Mouse (Mus musculus): ENCODE measurements around the gene Amer2. TPM values are rescaled to one million over a fixed set of nuclear protein-coding genes. Genes with fewer than 3 reads are reported as not detected.

Gene Amer2
- polyA plus RNA-seq, 1 experiment from 2014 or later, result 1.1 TPM

DNA sequence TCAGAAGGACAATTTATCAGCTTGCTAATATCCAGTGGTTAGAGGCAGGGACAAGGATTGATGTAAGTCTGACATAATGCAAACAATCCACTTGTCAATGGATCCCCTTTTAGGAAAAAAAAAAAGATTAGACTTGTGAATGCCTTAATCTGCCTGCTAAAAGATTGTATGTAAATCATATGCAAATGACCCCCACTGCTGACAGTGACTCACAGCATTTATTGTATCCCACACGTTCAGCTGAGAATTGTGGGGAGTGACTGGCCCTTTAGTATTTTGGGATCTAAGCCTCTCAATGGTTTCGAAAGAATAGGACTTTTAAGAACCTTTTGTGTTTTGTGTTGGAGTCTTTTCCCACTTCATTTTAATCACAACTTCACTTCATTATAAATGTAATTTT lies 30.2 kb downstream of the Amer2 start:
- no peaks in the 10 kb centered on the region for H3K9me3 ChIP-seq (ENCODE audit: control insufficient read depth, low read length)
- ATAC-seq (ENCODE audit: low read depth) (no peak), DNase-seq (ENCODE audit: low spot score) (no peak)
- H3K27ac ChIP-seq (replicated peaks; ENCODE audit: low read depth, low read length), result no peak overlapping the region
- H3K9ac ChIP-seq (ENCODE audit: low read depth, low read length), result no peak overlapping the region
- no peaks in the 10 kb centered on the region for H3K36me3 ChIP-seq (ENCODE audit: control insufficient read depth, insufficient read depth, low read length)
- peaks cover 5% of the 10 kb centered on the region; the same call in 1 of the 2 replicates for H3K4me1 ChIP-seq (ENCODE audit: control insufficient read depth, insufficient read depth, low read length)
- H3K4me2 ChIP-seq (ENCODE audit: low read depth, low read length), result no peak overlapping the region
- H3K4me3 ChIP-seq (ENCODE audit: low read depth, low read length), result no peak overlapping the region
- WGBS, result 84% methylated on average over 2 of the region's 2 CpGs
- H3K27me3 ChIP-seq (replicated peaks; ENCODE audit: control insufficient read depth, insufficient read depth, low read length), result no peaks in the 10 kb centered on the region

DNA sequence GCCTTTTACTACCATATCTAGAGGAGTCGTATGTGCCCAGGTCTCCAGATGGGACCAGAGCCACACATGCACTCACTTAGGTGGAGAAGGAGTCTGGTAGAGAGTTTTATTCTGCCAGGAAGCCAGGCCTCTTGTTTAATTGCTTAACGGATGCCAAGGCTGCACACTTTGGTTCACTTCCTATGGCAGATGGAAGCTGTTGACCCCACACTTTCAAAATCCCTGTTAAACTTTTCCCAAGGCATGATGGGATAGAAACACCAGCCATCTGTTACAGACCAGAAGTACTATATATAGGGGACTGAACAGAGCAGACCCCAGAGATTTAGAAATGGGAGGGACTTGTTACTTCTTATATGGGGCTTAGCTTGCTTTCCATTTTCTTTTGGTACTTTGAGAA lies 32.8 kb downstream of the Amer2 start:
- Histone ChIP-seq H3K27ac (replicated peaks; ENCODE audit: low read depth, low read length) (no peak overlapping the region), H3K4me3 (ENCODE audit: low read depth, low read length) (no peak overlapping the region), H3K4me1 (ENCODE audit: control insufficient read depth, insufficient read depth, low read length) (peaks cover 17% of the 10 kb centered on the region), H3K4me2 (ENCODE audit: low read depth, low read length) (no peak overlapping the region), H3K9me3 (ENCODE audit: control insufficient read depth, low read length) (no peaks in the 10 kb centered on the region), H3K27me3 (replicated peaks; ENCODE audit: control insufficient read depth, insufficient read depth, low read length) (no peaks in the 10 kb centered on the region), H3K36me3 (ENCODE audit: control insufficient read depth, insufficient read depth, low read length) (no peaks in the 10 kb centered on the region), H3K9ac (ENCODE audit: low read depth, low read length) (no peak overlapping the region)
- WGBS, result 60% methylated on average over 2 of the region's 2 CpGs
- DNase-seq (ENCODE audit: low spot score), result no peak
- no peak for ATAC-seq (ENCODE audit: low read depth)

DNA sequence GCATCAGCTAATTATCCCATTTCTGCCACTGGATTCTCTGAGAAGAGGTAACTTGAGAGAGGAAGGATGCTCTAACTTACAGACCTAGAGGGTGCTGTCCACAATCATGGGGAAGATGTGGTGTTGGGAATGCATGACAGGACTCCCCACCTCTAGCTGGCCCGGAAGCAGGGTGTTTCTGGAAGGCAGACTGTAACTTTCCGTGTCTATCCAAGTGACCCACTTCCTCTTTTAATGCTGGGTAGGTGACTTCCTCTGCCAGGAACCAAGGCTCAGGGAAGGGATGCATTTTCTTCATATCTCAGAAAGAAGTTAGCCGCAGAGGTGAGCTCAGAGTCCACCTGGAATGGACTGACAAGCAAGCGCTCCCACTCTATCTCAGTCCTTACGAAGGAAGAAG lies 33.5 kb downstream of the Amer2 start:
- Histone ChIP-seq H3K36me3 (ENCODE audit: control insufficient read depth, insufficient read depth, low read length) (no peaks in the 10 kb centered on the region), H3K4me3 (ENCODE audit: low read depth, low read length) (no peak overlapping the region), H3K4me2 (ENCODE audit: low read depth, low read length) (no peak overlapping the region), H3K27me3 (replicated peaks; ENCODE audit: control insufficient read depth, insufficient read depth, low read length) (no peaks in the 10 kb centered on the region), H3K27ac (replicated peaks; ENCODE audit: low read depth, low read length) (no peak overlapping the region), H3K9me3 (ENCODE audit: control insufficient read depth, low read length) (no peaks in the 10 kb centered on the region), H3K4me1 (ENCODE audit: control insufficient read depth, insufficient read depth, low read length) (peaks cover 17% of the 10 kb centered on the region), H3K9ac (ENCODE audit: low read depth, low read length) (no peak overlapping the region)
- WGBS, result 93% methylated on average over 5 of the region's 5 CpGs
- DNase-seq (ENCODE audit: low spot score) (no peak), ATAC-seq (ENCODE audit: low read depth) (no peak)

DNA sequence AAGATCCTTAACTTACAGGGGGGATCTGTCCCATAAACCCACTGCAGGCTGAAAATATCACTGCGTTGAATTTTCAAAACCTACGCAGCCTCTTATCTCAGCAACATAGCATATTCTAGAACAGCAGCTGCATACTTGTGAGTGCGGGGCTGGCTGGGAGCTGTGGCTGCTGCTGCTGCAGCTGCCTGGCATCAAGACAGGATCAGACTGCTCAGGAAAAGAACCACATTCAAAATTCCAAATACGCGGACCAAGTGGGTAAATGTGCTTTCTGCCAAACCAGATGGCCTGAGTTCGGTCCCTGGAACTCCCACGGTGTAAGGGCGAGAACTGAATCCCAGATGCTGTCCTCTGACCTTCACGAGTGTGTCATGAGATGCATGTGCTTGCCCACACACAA lies 34.3 kb downstream of the Amer2 start:
- no peaks in the 10 kb centered on the region for H3K9me3 ChIP-seq (ENCODE audit: control insufficient read depth, low read length)
- ATAC-seq (ENCODE audit: low read depth) (no peak), DNase-seq (ENCODE audit: low spot score) (peak; percentile 61)
- WGBS, result 47% methylated on average over 9 of the region's 9 CpGs
- H3K4me2 ChIP-seq (ENCODE audit: low read depth, low read length), result no peak overlapping the region
- H3K9ac ChIP-seq (ENCODE audit: low read depth, low read length), result no peak overlapping the region
- no peak overlapping the region for H3K27ac ChIP-seq (replicated peaks; ENCODE audit: low read depth, low read length)
- H3K27me3 ChIP-seq (replicated peaks; ENCODE audit: control insufficient read depth, insufficient read depth, low read length), result no peaks in the 10 kb centered on the region
- H3K4me3 ChIP-seq (ENCODE audit: low read depth, low read length), result no peak overlapping the region
- peaks cover 17% of the 10 kb centered on the region for H3K4me1 ChIP-seq (ENCODE audit: control insufficient read depth, insufficient read depth, low read length)
- H3K36me3 ChIP-seq (ENCODE audit: control insufficient read depth, insufficient read depth, low read length), result no peaks in the 10 kb centered on the region

DNA sequence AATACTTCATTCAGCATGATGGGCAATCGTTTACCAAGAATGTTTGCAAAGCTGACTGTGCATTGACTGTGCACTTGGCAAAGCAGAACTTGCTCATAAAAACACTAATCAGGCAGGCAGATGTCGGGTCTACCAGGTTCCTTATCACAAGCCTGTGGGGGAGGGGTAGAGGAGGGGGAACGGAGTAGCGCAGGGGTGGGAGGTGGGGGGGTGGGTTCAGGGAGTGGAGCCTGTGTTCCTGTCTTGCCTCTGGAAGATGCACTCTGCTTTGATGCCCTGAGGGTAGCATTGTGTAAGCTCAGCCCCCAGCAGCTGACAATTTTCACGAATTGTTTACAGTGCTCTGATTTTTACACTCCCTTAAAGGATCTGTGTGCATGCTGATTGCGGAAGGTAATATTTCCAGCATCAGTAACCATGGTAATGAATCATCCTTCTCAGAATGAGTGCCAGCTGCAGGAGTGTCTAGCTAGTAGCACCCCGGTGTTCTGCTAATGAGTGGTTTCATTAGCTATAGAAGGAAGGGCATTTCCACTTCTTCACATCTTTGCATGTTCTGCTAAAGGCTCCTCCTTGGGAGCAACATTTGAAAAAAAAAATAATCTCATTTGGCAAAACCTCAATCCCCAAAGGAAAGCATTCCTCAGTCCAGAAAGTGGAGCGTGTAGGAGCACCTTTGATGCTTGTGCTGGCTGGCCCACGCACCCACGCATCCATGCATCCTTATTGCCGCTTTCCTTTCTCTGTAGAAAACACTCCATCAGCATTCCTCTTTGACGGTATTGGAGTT lies 36.8 kb downstream of the Amer2 start:
- H3K9me3 ChIP-seq (ENCODE audit: control insufficient read depth, low read length), result no peaks in the 10 kb centered on the region
- H3K27me3 ChIP-seq (replicated peaks; ENCODE audit: control insufficient read depth, insufficient read depth, low read length), result no peaks in the 10 kb centered on the region
- H3K9ac ChIP-seq (ENCODE audit: low read depth, low read length), result no peak overlapping the region
- 15% methylated on average over 12 of the region's 12 CpGs for WGBS
- H3K27ac ChIP-seq (replicated peaks; ENCODE audit: low read depth, low read length), result no peak overlapping the region
- ATAC-seq (ENCODE audit: low read depth) (peak; percentile 73; the same call in 1 of the 2 replicates), DNase-seq (ENCODE audit: low spot score) (peak; percentile 61)
- peaks cover 24% of the 10 kb centered on the region for H3K4me1 ChIP-seq (ENCODE audit: control insufficient read depth, insufficient read depth, low read length)
- no peak overlapping the region for H3K4me3 ChIP-seq (ENCODE audit: low read depth, low read length)
- no peaks in the 10 kb centered on the region for H3K36me3 ChIP-seq (ENCODE audit: control insufficient read depth, insufficient read depth, low read length)
- peak overlapping the region; percentile 16 for H3K4me2 ChIP-seq (ENCODE audit: low read depth, low read length)

DNA sequence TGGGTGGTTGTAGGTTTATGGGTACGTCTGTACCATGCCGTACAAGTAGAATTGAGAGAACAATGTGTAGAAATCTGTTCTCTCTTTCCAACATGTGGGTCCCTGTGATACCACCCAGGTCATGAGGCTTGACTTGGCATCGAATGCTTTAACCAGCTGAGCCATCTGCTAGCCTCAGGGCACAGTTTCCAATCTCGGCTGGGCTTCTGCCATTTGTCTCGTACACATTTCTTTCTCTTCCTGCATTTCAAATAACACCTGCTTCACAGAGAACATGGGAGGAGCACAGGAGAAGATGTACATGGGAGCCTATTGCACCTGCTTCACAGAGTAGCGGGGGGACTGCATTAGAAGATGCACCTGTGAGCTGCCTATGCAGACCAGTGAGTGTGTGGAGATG lies 38.2 kb downstream of the Amer2 start:
- ATAC-seq (ENCODE audit: low read depth), result no peak
- no peak overlapping the region for H3K4me2 ChIP-seq (ENCODE audit: low read depth, low read length)
- DNase-seq (ENCODE audit: low spot score), result no peak

DNA sequence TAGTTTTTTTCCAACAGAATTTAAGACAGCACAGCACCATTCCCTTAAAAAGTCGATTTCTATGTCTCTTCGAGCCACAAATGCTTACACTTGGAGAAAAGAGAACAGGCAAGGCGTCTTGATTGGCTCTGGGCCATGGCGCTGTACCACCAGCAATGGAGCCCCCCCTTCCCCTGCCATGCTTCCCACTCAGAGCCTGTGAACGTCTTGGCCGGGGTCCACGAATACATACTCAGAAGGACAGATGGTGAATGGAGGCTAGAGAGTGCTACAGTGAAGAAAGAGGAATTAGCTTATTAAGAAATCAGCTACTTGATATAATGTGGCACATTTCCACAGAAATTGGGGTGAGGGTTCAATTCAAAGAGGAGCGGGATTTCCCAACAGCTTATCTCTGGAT lies 41.6 kb downstream of the Amer2 start:
- WGBS, result 44% methylated on average over 8 of the region's 8 CpGs
- DNase-seq (ENCODE audit: low spot score), result peak; percentile 91
- H3K27ac ChIP-seq (replicated peaks; ENCODE audit: low read depth, low read length), result peak overlapping the region; percentile 59
- H3K4me3 ChIP-seq (ENCODE audit: low read depth, low read length), result no peak overlapping the region
- no peaks in the 10 kb centered on the region for H3K36me3 ChIP-seq (ENCODE audit: control insufficient read depth, insufficient read depth, low read length)
- H3K9me3 ChIP-seq (ENCODE audit: control insufficient read depth, low read length), result no peaks in the 10 kb centered on the region
- H3K4me2 ChIP-seq (ENCODE audit: low read depth, low read length), result peak overlapping the region; percentile 13; the same call in 1 of the 2 replicates
- H3K27me3 ChIP-seq (replicated peaks; ENCODE audit: control insufficient read depth, insufficient read depth, low read length), result no peaks in the 10 kb centered on the region
- ATAC-seq (ENCODE audit: low read depth), result peak; percentile 63; the same call in 1 of the 2 replicates
- no peak overlapping the region for H3K9ac ChIP-seq (ENCODE audit: low read depth, low read length)
- peaks cover 16% of the 10 kb centered on the region for H3K4me1 ChIP-seq (ENCODE audit: control insufficient read depth, insufficient read depth, low read length)

More for the DNA sequence above, 38.2 kb downstream of the Amer2 start:
- Histone ChIP-seq H3K9me3 (ENCODE audit: control insufficient read depth, low read length) (no peaks in the 10 kb centered on the region), H3K4me3 (ENCODE audit: low read depth, low read length) (no peak overlapping the region), H3K27ac (replicated peaks; ENCODE audit: low read depth, low read length) (no peak overlapping the region), H3K27me3 (replicated peaks; ENCODE audit: control insufficient read depth, insufficient read depth, low read length) (no peaks in the 10 kb centered on the region), H3K4me1 (ENCODE audit: control insufficient read depth, insufficient read depth, low read length) (peaks cover 27% of the 10 kb centered on the region), H3K36me3 (ENCODE audit: control insufficient read depth, insufficient read depth, low read length) (no peaks in the 10 kb centered on the region), H3K9ac (ENCODE audit: low read depth, low read length) (no peak overlapping the region)
- WGBS, result 74% methylated on average over 6 of the region's 6 CpGs

DNA sequence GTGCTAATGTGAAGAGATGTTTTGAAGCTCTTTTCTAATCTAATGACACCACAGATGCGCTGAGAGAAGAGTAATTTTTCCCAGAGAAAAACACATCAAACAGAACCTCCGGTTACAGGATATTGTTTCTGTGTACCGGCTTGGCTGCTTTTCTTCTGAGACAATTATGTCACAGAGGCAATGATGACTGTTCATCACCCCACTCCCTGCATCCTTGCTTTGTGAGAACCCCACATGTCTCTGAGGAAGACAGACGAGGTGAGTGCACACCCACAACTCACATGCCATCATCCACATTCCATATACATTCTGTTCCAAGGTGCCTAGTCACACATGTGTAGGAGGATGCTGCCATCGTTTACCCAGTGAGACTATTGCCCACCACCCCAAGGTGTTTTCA lies 44.9 kb downstream of the Amer2 start:
- H3K9me3 ChIP-seq (ENCODE audit: control insufficient read depth, low read length), result no peaks in the 10 kb centered on the region
- 82% methylated on average over 5 of the region's 5 CpGs for WGBS

DNA sequence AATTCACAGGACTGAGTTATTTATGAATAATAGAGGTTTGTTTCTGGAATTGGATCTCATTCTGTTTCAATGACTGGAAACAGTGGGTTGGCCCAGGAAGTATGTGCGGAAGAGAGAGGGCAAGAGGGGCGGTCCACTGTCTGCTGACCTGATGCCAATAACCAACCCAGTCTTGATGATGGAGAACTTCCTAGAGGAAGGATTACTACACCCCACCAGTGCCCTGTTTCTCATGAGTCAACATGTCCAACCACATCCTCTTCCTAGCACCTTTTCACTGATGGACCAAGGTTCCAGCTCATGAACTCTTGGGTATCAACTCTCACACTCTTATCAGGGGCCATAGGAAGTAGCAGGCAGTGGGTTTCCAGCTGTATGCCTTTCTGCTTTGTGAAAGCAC lies 49.9 kb downstream of the Amer2 start:
- no peak overlapping the region for H3K4me3 ChIP-seq (ENCODE audit: low read depth, low read length)
- H3K27me3 ChIP-seq (replicated peaks; ENCODE audit: control insufficient read depth, insufficient read depth, low read length), result no peaks in the 10 kb centered on the region
- H3K9me3 ChIP-seq (ENCODE audit: control insufficient read depth, low read length), result no peaks in the 10 kb centered on the region
- no peaks in the 10 kb centered on the region for H3K36me3 ChIP-seq (ENCODE audit: control insufficient read depth, insufficient read depth, low read length)
- WGBS, result 100% methylated on average over 2 of the region's 2 CpGs
- H3K9ac ChIP-seq (ENCODE audit: low read depth, low read length), result no peak overlapping the region
- no peak overlapping the region for H3K27ac ChIP-seq (replicated peaks; ENCODE audit: low read depth, low read length)
- DNase-seq (ENCODE audit: low spot score) (no peak), ATAC-seq (ENCODE audit: low read depth) (no peak)
- 0 out of 2 replicates have a peak, but pooled peaks cover 4% of the 10 kb centered on the region for H3K4me1 ChIP-seq (ENCODE audit: control insufficient read depth, insufficient read depth, low read length)
- H3K4me2 ChIP-seq (ENCODE audit: low read depth, low read length), result no peak overlapping the region

More for the DNA sequence above, 44.9 kb downstream of the Amer2 start:
- peaks cover 10% of the 10 kb centered on the region; the same call in 1 of the 2 replicates for H3K4me1 ChIP-seq (ENCODE audit: control insufficient read depth, insufficient read depth, low read length)
- H3K27me3 ChIP-seq (replicated peaks; ENCODE audit: control insufficient read depth, insufficient read depth, low read length), result no peaks in the 10 kb centered on the region
- ATAC-seq (ENCODE audit: low read depth) (no peak), DNase-seq (ENCODE audit: low spot score) (no peak)
- H3K4me2 ChIP-seq (ENCODE audit: low read depth, low read length), result no peak overlapping the region
- no peak overlapping the region for H3K4me3 ChIP-seq (ENCODE audit: low read depth, low read length)
- no peak overlapping the region for H3K9ac ChIP-seq (ENCODE audit: low read depth, low read length)
- H3K27ac ChIP-seq (replicated peaks; ENCODE audit: low read depth, low read length), result no peak overlapping the region
- H3K36me3 ChIP-seq (ENCODE audit: control insufficient read depth, insufficient read depth, low read length), result no peaks in the 10 kb centered on the region

All from embryonic facial prominence, embryonic 14.5 days (tissue).